Mouse (Mus musculus): Measurements from ENCODE around the gene Smarca4. TPM values are rescaled to one million over a fixed set of nuclear protein-coding genes. Genes with fewer than 3 reads are reported as not detected.
"Not testable (repeated sequence)": the region's sequence is repeated elsewhere in the genome, so short reads cannot be mapped to it uniquely, and the experiment has no call there.

The Smarca4 gene
- polyA plus RNA-seq, 1 experiment from 2014 or later, result 83.2 TPM

- no peak overlapping the region for H3K4me3 ChIP-seq
- H3K4me1 ChIP-seq, result no peaks in the 10 kb centered on the region
- H3K4me2 ChIP-seq, result no peak overlapping the region
- no peaks in the 10 kb centered on the region for H3K27me3 ChIP-seq
- H3K9me3 ChIP-seq, result no peaks in the 10 kb centered on the region
- H3K36me3 ChIP-seq, result peaks cover 93% of the 10 kb centered on the region
- ATAC-seq (ENCODE audit: borderline replicate concordance, extremely low read depth, low FRiP score, low TSS enrichment), result no peak
- H3K27ac ChIP-seq, result no peak overlapping the region
- 87% methylated on average over 4 of the region's 4 CpGs for WGBS
- no peak overlapping the region for H3K9ac ChIP-seq
Measured at GRCm38 (mm10) chr9:21680448-21680847, 64.5 kb downstream of the Smarca4 start.

- no peaks in the 10 kb centered on the region for H3K27me3 ChIP-seq
- ATAC-seq (ENCODE audit: borderline replicate concordance, extremely low read depth, low FRiP score, low TSS enrichment), result no peak
- H3K4me2 ChIP-seq, result no peak overlapping the region
- WGBS, result 83% methylated on average over 4 of the region's 4 CpGs
- H3K9me3 ChIP-seq, result no peaks in the 10 kb centered on the region
- H3K36me3 ChIP-seq, result peaks cover 91% of the 10 kb centered on the region
- H3K4me1 ChIP-seq, result no peaks in the 10 kb centered on the region
- H3K9ac ChIP-seq, result no peak overlapping the region
- no peak overlapping the region for H3K4me3 ChIP-seq
- no peak overlapping the region for H3K27ac ChIP-seq
Measured at GRCm38 (mm10) chr9:21682827-21683226, 66.9 kb downstream of the Smarca4 start.

GRCm38 (mm10) chr9:21683897-21684296 lies 67.9 kb downstream of the Smarca4 start:
- no peak overlapping the region for H3K4me3 ChIP-seq
- no peak overlapping the region for H3K4me2 ChIP-seq
- WGBS, result 79% methylated on average over 3 of the region's 3 CpGs
- H3K36me3 ChIP-seq, result peaks cover 91% of the 10 kb centered on the region
- no peak overlapping the region for H3K9ac ChIP-seq
- no peaks in the 10 kb centered on the region for H3K9me3 ChIP-seq
- no peaks in the 10 kb centered on the region for H3K27me3 ChIP-seq
- no peak for ATAC-seq (ENCODE audit: borderline replicate concordance, extremely low read depth, low FRiP score, low TSS enrichment)
- no peaks in the 10 kb centered on the region for H3K4me1 ChIP-seq
- H3K27ac ChIP-seq, result no peak overlapping the region

GRCm38 (mm10) chr9:21688554-21688953 lies 72.6 kb downstream of the Smarca4 start:
- Histone ChIP-seq H3K9me3 (no peaks in the 10 kb centered on the region), H3K27me3 (no peaks in the 10 kb centered on the region), H3K4me3 (no peak overlapping the region), H3K4me2 (no peak overlapping the region), H3K36me3 (peaks cover 93% of the 10 kb centered on the region), H3K4me1 (no peaks in the 10 kb centered on the region), H3K9ac (no peak overlapping the region), H3K27ac (no peak overlapping the region)
- no peak for ATAC-seq (ENCODE audit: borderline replicate concordance, extremely low read depth, low FRiP score, low TSS enrichment)
- 84% methylated on average over 7 of the region's 7 CpGs for WGBS

GRCm38 (mm10) chr9:21690031-21690430 lies 74.1 kb downstream of the Smarca4 start:
- Histone ChIP-seq H3K36me3 (peaks cover 93% of the 10 kb centered on the region), H3K4me3 (no peak overlapping the region), H3K27me3 (no peaks in the 10 kb centered on the region), H3K9ac (no peak overlapping the region), H3K4me1 (no peaks in the 10 kb centered on the region), H3K4me2 (no peak overlapping the region), H3K9me3 (no peaks in the 10 kb centered on the region), H3K27ac (no peak overlapping the region)
- ATAC-seq (ENCODE audit: borderline replicate concordance, extremely low read depth, low FRiP score, low TSS enrichment), result no peak
- WGBS, result 76% methylated on average over 3 of the region's 3 CpGs

- no peak for ATAC-seq (ENCODE audit: borderline replicate concordance, extremely low read depth, low FRiP score, low TSS enrichment)
- WGBS, result 40% methylated on average over 2 of the region's 2 CpGs
Measured at GRCm38 (mm10) chr9:21691862-21692261, 75.9 kb downstream of the Smarca4 start.

GRCm38 (mm10) chr9:21692491-21692890 lies 76.5 kb downstream of the Smarca4 start:
- H3K27me3 ChIP-seq, result no peaks in the 10 kb centered on the region
- no peak for ATAC-seq (ENCODE audit: borderline replicate concordance, extremely low read depth, low FRiP score, low TSS enrichment)
- H3K27ac ChIP-seq, result no peak overlapping the region
- peaks cover 88% of the 10 kb centered on the region for H3K36me3 ChIP-seq
- WGBS, result 95% methylated on average over 4 of the region's 4 CpGs
- no peaks in the 10 kb centered on the region for H3K9me3 ChIP-seq
- H3K4me3 ChIP-seq, result no peak overlapping the region
- no peaks in the 10 kb centered on the region for H3K4me1 ChIP-seq
- H3K9ac ChIP-seq, result no peak overlapping the region
- H3K4me2 ChIP-seq, result no peak overlapping the region

More at GRCm38 (mm10) chr9:21691862-21692261, 75.9 kb downstream of the Smarca4 start:
- no peak overlapping the region for H3K4me3 ChIP-seq
- no peak overlapping the region for H3K9ac ChIP-seq
- H3K9me3 ChIP-seq, result no peaks in the 10 kb centered on the region
- no peaks in the 10 kb centered on the region for H3K27me3 ChIP-seq
- H3K36me3 ChIP-seq, result peaks cover 88% of the 10 kb centered on the region
- H3K4me2 ChIP-seq, result no peak overlapping the region
- H3K27ac ChIP-seq, result no peak overlapping the region
- no peaks in the 10 kb centered on the region for H3K4me1 ChIP-seq

- no peaks in the 10 kb centered on the region for H3K4me1 ChIP-seq
- no peaks in the 10 kb centered on the region for H3K27me3 ChIP-seq
- no peak overlapping the region for H3K27ac ChIP-seq
- no peak overlapping the region for H3K9ac ChIP-seq
- peaks cover 81% of the 10 kb centered on the region for H3K36me3 ChIP-seq
- H3K4me3 ChIP-seq, result no peak overlapping the region
- ATAC-seq (ENCODE audit: borderline replicate concordance, extremely low read depth, low FRiP score, low TSS enrichment), result no peak
- no peak overlapping the region for H3K4me2 ChIP-seq
- H3K9me3 ChIP-seq, result no peaks in the 10 kb centered on the region
Measured at GRCm38 (mm10) chr9:21694071-21694470, 78.1 kb downstream of the Smarca4 start.

GRCm38 (mm10) chr9:21695229-21695792 lies 79.3 kb downstream of the Smarca4 start:
- Histone ChIP-seq H3K4me2 (no peak overlapping the region), H3K9ac (no peak overlapping the region), H3K4me1 (no peaks in the 10 kb centered on the region), H3K4me3 (no peak overlapping the region), H3K27me3 (no peaks in the 10 kb centered on the region), H3K27ac (no peak overlapping the region), H3K36me3 (peaks cover 80% of the 10 kb centered on the region), H3K9me3 (no peaks in the 10 kb centered on the region)
- WGBS, result 86% methylated on average over 5 of the region's 5 CpGs
- ATAC-seq (ENCODE audit: borderline replicate concordance, extremely low read depth, low FRiP score, low TSS enrichment), result no peak

GRCm38 (mm10) chr9:21697121-21697520 lies 81.2 kb downstream of the Smarca4 start:
- no peaks in the 10 kb centered on the region for H3K27me3 ChIP-seq
- H3K27ac ChIP-seq, result no peak overlapping the region
- H3K9ac ChIP-seq, result no peak overlapping the region
- 80% methylated on average over 6 of the region's 6 CpGs for WGBS
- ATAC-seq (ENCODE audit: borderline replicate concordance, extremely low read depth, low FRiP score, low TSS enrichment), result no peak
- H3K4me3 ChIP-seq, result no peak overlapping the region
- peaks cover 84% of the 10 kb centered on the region for H3K36me3 ChIP-seq
- H3K4me2 ChIP-seq, result no peak overlapping the region
- H3K4me1 ChIP-seq, result no peaks in the 10 kb centered on the region
- H3K9me3 ChIP-seq, result no peaks in the 10 kb centered on the region

GRCm38 (mm10) chr9:21699280-21699679 lies 83.3 kb downstream of the Smarca4 start:
- H3K4me1 ChIP-seq; H3K4me3 ChIP-seq; H3K27ac ChIP-seq; H3K27me3 ChIP-seq; H3K4me2 ChIP-seq; H3K9ac ChIP-seq; H3K9me3 ChIP-seq; ATAC-seq (ENCODE audit: borderline replicate concordance, extremely low read depth, low FRiP score, low TSS enrichment): not testable (repeated sequence)
- H3K36me3 ChIP-seq, result peaks cover 84% of the 10 kb centered on the region
- 70% methylated on average over 6 of the region's 6 CpGs for WGBS

GRCm38 (mm10) chr9:21701091-21701490 lies 85.1 kb downstream of the Smarca4 start:
- no peak overlapping the region for H3K4me2 ChIP-seq
- no peak overlapping the region for H3K27ac ChIP-seq
- ATAC-seq (ENCODE audit: borderline replicate concordance, extremely low read depth, low FRiP score, low TSS enrichment), result no peak
- H3K9ac ChIP-seq, result no peak overlapping the region
- WGBS, result 85% methylated on average over 14 of the region's 14 CpGs
- no peak overlapping the region for H3K4me3 ChIP-seq
- H3K9me3 ChIP-seq, result no peaks in the 10 kb centered on the region
- H3K27me3 ChIP-seq, result no peaks in the 10 kb centered on the region
- H3K36me3 ChIP-seq, result peaks cover 82% of the 10 kb centered on the region
- H3K4me1 ChIP-seq, result no peaks in the 10 kb centered on the region

- no peak for ATAC-seq (ENCODE audit: borderline replicate concordance, extremely low read depth, low FRiP score, low TSS enrichment)
- Histone ChIP-seq H3K36me3 (peaks cover 80% of the 10 kb centered on the region), H3K9ac (no peak overlapping the region), H3K27me3 (no peaks in the 10 kb centered on the region), H3K27ac (no peak overlapping the region), H3K4me3 (no peak overlapping the region), H3K4me2 (no peak overlapping the region), H3K4me1 (no peaks in the 10 kb centered on the region), H3K9me3 (no peaks in the 10 kb centered on the region)
- WGBS, result 92% methylated on average over 7 of the region's 7 CpGs
Measured at GRCm38 (mm10) chr9:21703494-21703893, 87.5 kb downstream of the Smarca4 start.
